Comparison of ENCODE assay signal across 8 mouse cellular contexts in the genomic region with DNA sequence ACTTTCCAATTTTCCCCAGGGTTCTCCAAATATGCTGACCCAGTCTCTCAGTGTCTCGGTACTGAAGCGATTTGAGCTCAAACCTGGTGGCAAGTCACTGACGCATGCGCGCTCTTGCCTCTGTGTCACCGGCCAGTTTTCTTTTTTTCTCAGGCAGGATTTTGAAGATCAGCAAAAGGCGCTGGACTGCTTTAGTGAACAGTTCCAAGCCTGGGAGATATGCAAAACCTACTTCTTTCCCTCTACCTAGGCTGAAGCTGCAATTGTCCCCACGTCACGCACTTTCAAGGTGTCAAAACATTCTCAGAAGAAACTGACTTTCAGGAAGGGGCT. TPM values are rescaled to one million over a fixed set of nuclear protein-coding genes. Genes with fewer than 3 reads are reported as not detected.
DNase-seq lines count a peak whose midpoint lies in the region; ATAC-seq and TF ChIP-seq lines count a peak whose summit lies in the region.

No protein-coding gene starts in this region.

- H3K27ac ChIP-seq in ES-Bruce4 (ENCODE audit: insufficient read depth, low read length), result no peak overlapping the region
- H3K27ac ChIP-seq in bone marrow macrophage, adult 2 months (ENCODE audit: insufficient read depth, low read depth, low read length), result peak overlapping the region; percentile 85
- peak overlapping the region; percentile 91 for H3K27ac ChIP-seq in heart, embryonic 15.5 days
- peak overlapping the region; percentile 80 for H3K27ac ChIP-seq in kidney, embryonic 16.5 days (ENCODE audit: low read length)
- H3K27ac ChIP-seq in neural tube, embryonic 14.5 days (ENCODE audit: low read depth, low read length), result peak overlapping the region; percentile 88; the same call in 1 of the 2 replicates

- no peak for TF ChIP-seq POLR2A in ES-Bruce4 (IDR thresholded peaks at IDR 0.05; ENCODE audit: insufficient read depth, low read length)
- no peak for TF ChIP-seq POLR2A in bone marrow macrophage, adult 2 months (IDR thresholded peaks at IDR 0.05; ENCODE audit: borderline replicate concordance, low read depth, low read length)

- H3K27me3 ChIP-seq in ES-Bruce4 (ENCODE audit: control insufficient read depth, insufficient read depth, low read length, poor library complexity, severe bottlenecking), result peaks cover 10% of the 10 kb centered on the region; the same call in 1 of the 2 replicates
- H3K27me3 ChIP-seq in heart, embryonic 15.5 days, result no peaks in the 10 kb centered on the region
- H3K27me3 ChIP-seq in kidney, embryonic 16.5 days (ENCODE audit: insufficient read depth, low read length), result peaks cover 5% of the 10 kb centered on the region; the same call in 1 of the 2 replicates
- H3K27me3 ChIP-seq in neural tube, embryonic 14.5 days (ENCODE audit: control insufficient read depth, insufficient read depth, low read length), result no peaks in the 10 kb centered on the region

- peak overlapping the region; percentile 83 for H3K9ac ChIP-seq in ES-Bruce4 (ENCODE audit: low read depth, poor library complexity, severe bottlenecking)
- H3K9ac ChIP-seq in heart, embryonic 15.5 days, result peak overlapping the region; percentile 74
- peak overlapping the region; percentile 75 for H3K9ac ChIP-seq in kidney, embryonic 16.5 days (replicated peaks; ENCODE audit: low read length)
- peak overlapping the region; percentile 82 for H3K9ac ChIP-seq in neural tube, embryonic 14.5 days (replicated peaks; ENCODE audit: low read depth, low read length)

- no peaks in the 10 kb centered on the region for H3K9me3 ChIP-seq in ES-Bruce4 (replicated peaks; ENCODE audit: control insufficient read depth, insufficient read depth, low read length, poor library complexity, severe bottlenecking)
- no peaks in the 10 kb centered on the region for H3K9me3 ChIP-seq in heart, embryonic 15.5 days (replicated peaks)
- no peaks in the 10 kb centered on the region for H3K9me3 ChIP-seq in kidney, embryonic 16.5 days (ENCODE audit: low read length)
- no peaks in the 10 kb centered on the region for H3K9me3 ChIP-seq in neural tube, embryonic 14.5 days (ENCODE audit: control insufficient read depth, low read length)

- TF ChIP-seq CTCF in ES-Bruce4 (IDR thresholded peaks at IDR 0.05; ENCODE audit: low read depth, low read length), result no peak
- no peak for TF ChIP-seq CTCF in bone marrow macrophage, adult 2 months (IDR thresholded peaks at IDR 0.05; ENCODE audit: low read depth, low read length)

- ATAC-seq in heart, embryonic 15.5 days (replicated peaks; ENCODE audit: insufficient number of reproducible peaks, insufficient read depth, low FRiP score, low read depth), result no peak
- ATAC-seq in kidney, embryonic 16.5 days (ENCODE audit: low FRiP score, low TSS enrichment), result peak; percentile 53
- ATAC-seq in neural tube, embryonic 14.5 days (ENCODE audit: low read depth), result peak; percentile 45; the same call in 1 of the 2 replicates

- H3K4me3 ChIP-seq in ES-Bruce4 (ENCODE audit: low read depth, low read length), result peak overlapping the region; percentile 84
- peak overlapping the region; percentile 87 for H3K4me3 ChIP-seq in bone marrow macrophage, adult 2 months (ENCODE audit: insufficient read depth, low read length)
- H3K4me3 ChIP-seq in heart, embryonic 15.5 days, result peak overlapping the region; percentile 88
- peak overlapping the region; percentile 67 for H3K4me3 ChIP-seq in kidney, embryonic 16.5 days (ENCODE audit: low read length)
- H3K4me3 ChIP-seq in neural tube, embryonic 14.5 days (ENCODE audit: low read depth, low read length), result peak overlapping the region; percentile 73

- H3K4me1 ChIP-seq in ES-Bruce4 (ENCODE audit: control insufficient read depth, insufficient read depth, low read length), result no peaks in the 10 kb centered on the region
- peaks cover 19% of the 10 kb centered on the region for H3K4me1 ChIP-seq in bone marrow macrophage, adult 2 months (ENCODE audit: control insufficient read depth, insufficient read depth, low read length)
- H3K4me1 ChIP-seq in heart, embryonic 15.5 days (replicated peaks), result peaks cover 5% of the 10 kb centered on the region; the same call in 1 of the 2 replicates
- peaks cover 13% of the 10 kb centered on the region; the same call in 1 of the 2 replicates for H3K4me1 ChIP-seq in kidney, embryonic 16.5 days (ENCODE audit: insufficient read depth, low read length)
- peaks cover 14% of the 10 kb centered on the region; the same call in 1 of the 2 replicates for H3K4me1 ChIP-seq in neural tube, embryonic 14.5 days (ENCODE audit: control insufficient read depth, insufficient read depth, low read length)

- WGBS in heart, embryonic 15.5 days, result under 1% methylated on average over 9 of the region's 9 CpGs
- WGBS in kidney, embryonic 16.5 days, result 0% methylated on average over 9 of the region's 9 CpGs
- under 1% methylated on average over 9 of the region's 9 CpGs for WGBS in neural tube, embryonic 14.5 days

- no peaks in the 10 kb centered on the region for H3K36me3 ChIP-seq in ES-Bruce4 (ENCODE audit: control insufficient read depth, insufficient read depth, low read length, poor library complexity, severe bottlenecking)
- no peaks in the 10 kb centered on the region for H3K36me3 ChIP-seq in heart, embryonic 15.5 days
- no peaks in the 10 kb centered on the region for H3K36me3 ChIP-seq in kidney, embryonic 16.5 days (ENCODE audit: insufficient read depth, low read length)
- no peaks in the 10 kb centered on the region for H3K36me3 ChIP-seq in neural tube, embryonic 14.5 days (ENCODE audit: control insufficient read depth, insufficient read depth, low read length)

- TF ChIP-seq EP300 in ES-Bruce4 (IDR thresholded peaks at IDR 0.05; ENCODE audit: insufficient read depth, low read depth, low read length), result no peak

- peak; percentile 51 for DNase-seq in fibroblast of lung, adult 2 months (ENCODE audit: low read depth)
- peak; percentile 31 to 49 for DNase-seq in lung, adult 18-20 months
- DNase-seq in thymus, postnatal 0 days (ENCODE audit: low spot score), result peak; percentile 53

- H3K4me2 ChIP-seq in heart, embryonic 15.5 days, result peak overlapping the region; percentile 86
- H3K4me2 ChIP-seq in kidney, embryonic 16.5 days (replicated peaks; ENCODE audit: low read depth, low read length), result peak overlapping the region; percentile 90
- H3K4me2 ChIP-seq in neural tube, embryonic 14.5 days (ENCODE audit: low read depth, low read length), result peak overlapping the region; percentile 82

RNA-seq across cellular contexts. Expression of gene Vav3, which starts 0.5 kb away (rescaled TPM):
- 2.2 and 2.3 TPM in 2 replicates for polyA plus RNA-seq in ES-Bruce4 (2011; ENCODE audit: insufficient read depth, insufficient read length, low read depth, missing spikeins)
- 23.1 and 30.6 TPM in 2 replicates for polyA plus RNA-seq in bone marrow macrophage, adult 2 months (2012; ENCODE audit: insufficient read depth, insufficient read length, missing spikeins)
- polyA plus RNA-seq in heart, embryonic 15.5 days (2015; fragmentation: Nextera tagmentation; extraction: Ambion mirVana), result 7.4 and 9.6 TPM in 2 replicates
- polyA plus RNA-seq in kidney, embryonic 16.5 days (2015; fragmentation: Nextera tagmentation; extraction: Ambion mirVana), result 23.7 and 27.7 TPM in 2 replicates
- 13.3 and 19.3 TPM in 2 replicates for polyA plus RNA-seq in neural tube, embryonic 14.5 days (2014; fragmentation: Nextera tagmentation; extraction: Ambion mirVana)
- polyA plus RNA-seq in thymus, postnatal 0 days (2015; fragmentation: Nextera tagmentation; extraction: Ambion mirVana), result 5.9 and 7.4 TPM in 2 replicates
